Mouse (Mus musculus) olfactory bulb, adult 2 months (tissue): ENCODE data around the gene Il9r. TPM values are rescaled to one million over a fixed set of nuclear protein-coding genes. Genes with fewer than 3 reads are reported as not detected.

ENCODE experiments used
- H3K27ac ChIP-seq: fragments of 200-500 bp; 2 replicates; pipeline ENCODE4 v1.5.1; 2012; ENCODE audit warnings: low read depth, low read length; ENCODE audit not compliant: insufficient read depth
- H3K4me1 ChIP-seq: fragments of 200-500 bp; 2 replicates; pipeline ENCODE4 v1.6.1; 2012; ENCODE audit warnings: low read length; ENCODE audit not compliant: control insufficient read depth, insufficient read depth
- H3K4me3 ChIP-seq: fragments of 200-500 bp; 2 replicates; pipeline ENCODE4 v1.5.1; 2012; ENCODE audit warnings: mild to moderate bottlenecking, low read depth, low read length, moderate library complexity; ENCODE audit not compliant: insufficient read depth
- CTCF ChIP-seq: fragments of 200-500 bp; IDR thresholded peaks from 2 replicates; pipeline ENCODE4 v1.5.1; 2012; ENCODE audit warnings: low read depth, mild to moderate bottlenecking, low read length, moderate library complexity; ENCODE audit not compliant: insufficient read depth
- POLR2A ChIP-seq: fragments of 200-500 bp; IDR thresholded peaks from 2 replicates; pipeline ENCODE4 v1.6.1; 2012; ENCODE audit warnings: mild to moderate bottlenecking, low read depth, low read length, moderate library complexity; ENCODE audit not compliant: insufficient read depth
- WGBS: fragments of 180-500 bp; shearing (Covaris S2); methylation state at CpG from one replicate; pipeline ENCODE4 v1.1.7; 2018; 5-methylcytosine and 5-hydroxymethylcytosine counted together
- polyA plus RNA-seq: library from polyadenylated mRNA; stranded (reverse); fragments of >200 nt; gene quantifications from 2 replicates; pipeline ENCODE4 v1.2.4, GENCODE M21; 2012; ENCODE audit warnings: low replicate concordance; ENCODE audit not compliant: missing spikeins, insufficient read depth, insufficient read length

The Il9r gene
- polyA plus RNA-seq, 1 experiment, result not detected

DNA sequence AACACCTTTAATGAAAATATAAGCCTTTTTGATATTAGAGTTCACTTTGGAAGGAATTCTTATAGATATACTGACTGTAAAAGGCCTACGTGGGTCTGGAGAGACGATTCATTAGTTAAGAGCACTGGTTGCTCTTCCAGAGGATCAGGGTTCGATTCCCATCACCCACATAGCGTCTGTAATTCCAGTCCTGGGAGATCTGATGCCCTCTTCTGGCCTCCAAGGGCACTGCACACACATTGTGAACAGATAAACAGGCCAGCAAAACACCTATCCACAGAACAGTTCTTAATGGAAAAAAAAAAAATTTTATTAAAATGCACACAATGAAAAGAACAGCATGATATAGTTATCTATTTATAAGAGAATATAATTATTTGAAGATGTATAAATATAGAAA, 12.8 kb downstream of the Il9r start:
- H3K4me3 ChIP-seq, result no peak overlapping the region
- TF ChIP-seq CTCF (no peak), POLR2A (no peak)
- H3K27ac ChIP-seq, result no peak overlapping the region
- no peaks in the 10 kb centered on the region for H3K4me1 ChIP-seq
- WGBS, result 94% methylated on average over 4 of the region's 4 CpGs

DNA sequence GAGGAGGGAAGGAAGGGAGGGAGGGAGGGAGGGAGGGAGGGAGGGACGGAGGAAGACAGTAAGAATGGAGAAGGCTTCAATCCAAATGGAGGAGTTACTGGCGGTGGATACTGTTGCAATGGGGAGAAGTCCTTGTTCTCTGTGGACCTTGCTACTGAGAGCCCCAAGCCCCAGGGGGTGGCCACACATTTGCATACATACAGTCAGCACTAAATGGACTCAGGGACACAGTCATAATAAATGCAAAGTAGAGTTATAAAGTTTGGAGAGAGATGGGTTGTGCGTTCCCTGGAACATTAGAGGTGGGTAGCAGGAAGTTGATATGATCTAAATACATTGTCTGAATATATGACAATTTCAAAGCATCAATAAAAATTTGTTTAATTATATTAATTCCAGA, 14.0 kb downstream of the Il9r start:
- H3K4me3 ChIP-seq, result no peak overlapping the region
- H3K27ac ChIP-seq, result no peak overlapping the region
- H3K4me1 ChIP-seq, result no peaks in the 10 kb centered on the region
- TF ChIP-seq POLR2A (no peak), CTCF (no peak)
- WGBS, result 67% methylated on average over 3 of the region's 3 CpGs

DNA sequence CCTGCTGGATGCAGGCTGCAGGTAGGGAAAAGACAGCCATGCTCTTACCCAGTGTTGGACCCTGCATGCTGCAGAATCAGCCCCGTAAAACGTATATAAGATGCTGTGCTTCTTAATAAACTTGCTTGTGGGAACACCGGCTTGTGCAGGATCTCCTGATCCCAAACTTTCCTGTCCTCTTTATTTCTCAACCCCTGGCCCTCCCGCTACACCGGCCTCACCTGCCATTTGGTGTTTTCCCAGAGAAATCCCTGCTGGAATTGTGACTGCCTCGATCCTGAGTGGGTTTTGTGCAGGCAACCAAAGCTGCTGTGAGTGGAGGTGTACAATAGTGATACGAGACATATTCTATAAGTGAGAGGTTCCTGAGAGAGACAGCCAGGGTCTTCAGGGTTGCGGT, 15.6 kb downstream of the Il9r start:
- H3K4me3 ChIP-seq, result no peak overlapping the region
- no peak overlapping the region for H3K27ac ChIP-seq
- H3K4me1 ChIP-seq, result no peaks in the 10 kb centered on the region
- WGBS, result 93% methylated on average over 8 of the region's 8 CpGs
- TF ChIP-seq POLR2A (no peak), CTCF (no peak)

DNA sequence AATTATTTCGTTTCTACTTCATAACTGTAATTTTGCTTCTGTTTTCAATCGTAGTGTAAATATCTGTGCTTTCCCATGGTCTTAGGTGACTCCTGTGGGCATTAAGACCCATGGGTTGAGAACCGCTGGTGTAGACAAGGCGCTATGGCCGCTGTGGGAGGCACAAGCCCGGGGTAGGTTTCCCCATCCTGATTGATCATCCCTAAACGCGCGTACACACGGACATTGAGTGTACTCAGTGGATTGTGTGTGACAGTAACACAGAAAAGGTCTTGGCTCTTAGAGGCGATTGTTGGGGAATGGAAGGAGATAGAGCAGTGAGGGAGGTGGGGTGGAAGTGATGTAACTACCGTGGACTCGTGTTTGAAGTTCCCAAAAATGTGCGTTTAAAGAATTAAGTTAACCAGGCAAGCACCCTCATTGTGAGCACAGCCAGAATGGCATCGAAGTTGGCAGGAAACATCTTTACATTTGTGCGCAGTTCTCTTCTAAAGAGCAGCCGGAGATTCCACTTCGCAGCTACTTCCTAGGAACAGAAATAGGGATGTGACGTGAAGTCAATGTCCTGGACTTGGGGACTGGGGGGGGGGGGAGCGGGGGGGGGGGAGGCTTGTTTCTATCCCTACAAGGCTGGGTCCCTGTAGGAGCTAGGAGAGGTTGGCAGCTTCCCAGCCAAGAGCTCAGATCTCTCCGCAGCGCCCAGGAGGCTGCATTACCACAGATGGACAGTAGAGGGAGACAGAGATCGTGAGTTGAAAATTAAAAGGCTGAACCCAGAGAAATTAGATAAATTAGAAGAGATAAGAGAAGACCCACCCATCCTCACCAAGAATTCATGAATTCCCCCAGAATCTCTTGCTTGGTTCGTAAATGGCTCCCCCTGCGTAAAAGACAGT, 17.9 kb downstream of the Il9r start:
- H3K27ac ChIP-seq, result no peak overlapping the region
- WGBS, result 40% methylated on average over 25 of the region's 25 CpGs
- TF ChIP-seq POLR2A (no peak), CTCF (peak; percentile 52; the same call in 1 of the 2 replicates)
- H3K4me3 ChIP-seq, result no peak overlapping the region
- H3K4me1 ChIP-seq, result no peaks in the 10 kb centered on the region

DNA sequence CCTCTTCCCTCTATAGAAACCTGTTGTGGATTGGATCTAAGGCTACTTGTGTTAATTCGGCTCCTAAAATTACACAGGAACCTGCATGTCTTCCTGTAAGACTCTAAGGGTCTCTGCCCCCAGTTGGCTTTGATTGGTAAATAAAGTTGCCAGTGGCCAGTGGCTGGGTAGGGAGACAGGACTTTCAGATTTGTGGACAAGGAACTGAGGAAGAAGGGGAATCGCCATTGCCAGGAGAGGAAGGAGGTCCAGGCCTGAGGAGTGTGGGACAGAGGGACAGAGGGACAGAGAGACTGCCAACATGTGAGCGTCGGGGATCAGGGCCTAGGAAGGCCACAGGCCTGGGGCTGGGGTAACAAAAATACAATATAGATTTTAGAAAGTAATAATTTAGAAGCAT, 18.8 kb downstream of the Il9r start:
- no peak overlapping the region for H3K4me3 ChIP-seq
- no peak for TF ChIP-seq CTCF
- no peaks in the 10 kb centered on the region for H3K4me1 ChIP-seq
- WGBS, result 93% methylated on average over 4 of the region's 4 CpGs
- H3K27ac ChIP-seq, result no peak overlapping the region

DNA sequence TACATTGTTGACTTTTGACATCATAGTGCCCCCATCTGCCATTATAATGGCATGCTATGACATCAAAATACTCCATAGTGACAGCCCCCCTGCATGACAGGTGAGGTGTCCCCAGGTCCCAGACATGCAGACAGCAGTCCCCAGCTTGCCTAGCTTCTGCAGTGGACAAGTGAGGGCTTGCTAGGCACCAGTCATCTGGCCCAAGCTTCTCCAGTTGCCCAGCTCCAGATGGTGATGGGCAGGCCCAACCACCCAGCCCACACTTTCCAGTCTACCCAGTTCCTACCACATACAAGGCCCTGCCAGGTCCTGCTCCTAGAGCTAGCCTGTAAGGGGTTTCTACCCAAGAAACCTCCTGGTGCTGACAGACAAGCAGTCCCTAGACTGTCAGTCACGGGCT, 21.6 kb downstream of the Il9r start:
- no peak for TF ChIP-seq CTCF
- Histone ChIP-seq H3K27ac (no peak overlapping the region), H3K4me3 (no peak overlapping the region), H3K4me1 (no peaks in the 10 kb centered on the region)
- WGBS, result 90% methylated on average over 1 of the region's 1 CpGs

DNA sequence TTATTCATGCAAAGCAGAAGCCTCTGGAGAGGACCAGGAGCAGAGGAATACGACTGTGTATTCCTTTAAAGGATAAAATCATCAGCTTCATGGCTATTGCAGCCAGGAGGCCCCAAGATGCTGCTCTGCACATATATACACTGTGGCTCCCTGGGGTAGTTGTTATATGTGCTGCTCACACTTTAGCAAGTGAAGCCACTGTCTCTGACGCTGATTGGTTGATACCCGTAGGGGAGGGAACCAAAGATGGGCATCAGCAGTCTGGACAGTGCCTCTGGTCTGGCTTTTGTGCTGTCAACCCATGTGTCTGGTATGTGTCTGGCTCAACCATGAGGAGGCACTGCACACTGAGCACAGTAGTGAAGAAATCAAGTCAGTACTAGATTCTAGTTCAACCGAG, 33.4 kb downstream of the Il9r start:
- no peak overlapping the region for H3K4me3 ChIP-seq
- 82% methylated on average over 4 of the region's 4 CpGs for WGBS
- H3K27ac ChIP-seq, result no peak overlapping the region
- H3K4me1 ChIP-seq, result peaks cover 9% of the 10 kb centered on the region
- no peak for TF ChIP-seq POLR2A
- no peak for TF ChIP-seq CTCF

DNA sequence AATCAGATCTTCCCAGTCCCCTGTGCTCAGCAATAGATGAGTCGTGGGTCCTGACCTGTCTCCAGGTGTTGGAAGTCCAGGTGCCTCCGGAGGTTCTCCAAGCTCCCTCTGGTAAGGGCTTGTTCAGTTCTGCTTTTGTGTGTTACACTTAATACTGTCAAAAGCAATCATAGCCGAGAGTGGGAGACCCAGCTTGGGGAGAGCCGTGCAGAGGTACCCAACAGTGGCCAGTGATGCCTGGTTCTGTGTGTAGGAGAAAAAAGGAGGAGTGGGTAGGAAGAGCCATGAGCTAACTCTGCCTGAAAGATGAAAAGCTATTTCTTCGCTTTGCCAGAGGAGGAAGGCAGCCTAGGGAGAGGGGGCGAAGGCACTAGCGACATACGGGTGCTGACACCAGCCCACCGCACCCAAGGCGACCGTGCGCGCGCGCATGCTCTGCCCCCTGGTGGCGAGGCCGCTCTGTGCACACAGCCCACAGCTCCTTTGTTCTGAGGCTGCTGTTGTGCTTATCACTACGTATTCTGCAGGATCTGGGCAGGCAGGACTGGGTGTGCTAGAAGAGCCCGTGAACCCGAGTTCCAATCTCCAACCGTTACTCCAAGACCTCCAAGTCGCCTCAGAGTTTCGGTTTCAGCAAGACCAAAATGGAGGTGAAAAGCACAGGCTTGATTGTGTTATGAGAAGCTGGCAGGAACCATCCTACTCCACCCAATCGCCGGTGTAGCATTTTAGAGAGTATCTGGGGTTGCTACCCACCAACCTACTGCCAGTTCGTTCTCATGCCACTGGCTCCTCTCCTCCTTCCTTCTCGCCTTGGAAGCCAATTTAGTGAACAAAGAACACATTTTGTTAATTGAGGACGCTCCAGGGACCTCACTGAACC, 37.9 kb downstream of the Il9r start:
- 5% methylated on average over 28 of the region's 28 CpGs for WGBS
- Histone ChIP-seq H3K27ac (peak overlapping the region; percentile 55), H3K4me1 (peaks cover 18% of the 10 kb centered on the region), H3K4me3 (peak overlapping the region; percentile 35)
- no peak for TF ChIP-seq POLR2A
- peak; percentile 96 for TF ChIP-seq CTCF

DNA sequence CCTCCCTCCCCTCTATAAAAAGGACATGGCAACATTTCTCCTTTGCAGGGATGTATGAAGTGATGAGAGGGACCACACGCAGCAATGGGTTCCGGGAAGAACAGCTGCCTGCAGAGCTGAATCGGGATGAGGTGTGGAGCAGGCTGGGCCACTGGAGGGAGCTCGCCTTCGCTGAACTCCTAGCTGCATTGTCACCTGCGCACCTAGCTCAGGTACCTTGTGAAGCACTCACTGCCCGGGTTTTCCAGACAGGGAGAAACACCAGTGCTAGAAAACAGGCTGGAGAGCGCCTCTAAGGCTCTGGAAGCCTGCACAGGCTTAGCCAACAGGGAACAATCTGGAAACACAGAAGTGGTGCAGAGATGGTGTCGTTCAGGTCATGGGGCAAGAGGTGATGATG, 38.6 kb downstream of the Il9r start:
- 19% methylated on average over 9 of the region's 9 CpGs for WGBS
- peak; percentile 36; the same call in 1 of the 2 replicates for TF ChIP-seq CTCF
- TF ChIP-seq POLR2A, result no peak
- Histone ChIP-seq H3K4me1 (peaks cover 18% of the 10 kb centered on the region), H3K4me3 (peak overlapping the region; percentile 35), H3K27ac (no peak overlapping the region; the same call in 1 of the 2 replicates)
